8 mouse cellular contexts compared by ENCODE assay signal in the genomic region with DNA sequence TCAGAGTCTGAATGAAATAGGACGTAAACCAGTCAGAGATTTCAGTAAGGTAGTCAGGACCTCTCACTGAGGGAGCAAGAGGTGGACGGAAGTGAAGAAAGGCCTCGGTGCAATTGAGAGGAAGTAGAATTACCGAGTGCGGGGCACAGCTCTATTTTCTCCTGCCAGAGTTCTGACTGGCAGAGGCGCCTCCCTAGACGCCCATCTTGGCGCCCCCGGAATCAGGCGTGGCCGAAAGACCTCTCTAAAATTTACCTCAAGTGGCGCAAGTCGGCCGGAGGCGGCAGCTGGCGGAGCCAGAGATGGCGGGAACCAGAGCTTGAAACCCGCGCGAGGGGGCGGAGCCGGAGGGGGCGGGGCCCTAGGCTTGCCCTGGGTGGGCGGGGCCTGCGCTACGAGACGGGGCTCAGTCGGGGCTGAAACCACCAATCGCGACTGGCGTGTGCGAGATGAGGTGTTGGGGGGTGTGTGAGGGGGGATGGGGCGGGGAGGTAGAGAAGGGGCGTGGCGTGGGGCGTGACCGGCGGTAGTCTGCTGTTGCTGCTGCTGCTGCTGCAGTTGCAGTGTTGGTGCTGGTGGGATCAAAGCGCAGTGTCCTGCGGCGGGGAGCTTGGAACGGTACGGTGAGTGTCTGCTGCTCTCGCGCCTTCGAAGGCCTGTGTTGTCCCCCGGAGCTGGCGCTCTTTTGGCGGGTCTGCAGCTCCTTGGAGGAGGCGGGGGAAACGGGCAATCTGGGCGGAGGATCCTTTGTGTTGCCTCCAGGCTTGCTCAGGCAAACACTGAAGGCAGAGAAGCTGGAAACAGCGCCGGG. TPM values are rescaled to one million over a fixed set of nuclear protein-coding genes. Genes with fewer than 3 reads are reported as not detected.
A peak's percentile ranks its signal among the peaks of the same experiment; 100 is the strongest.
DNase-seq lines count a peak whose midpoint lies in the region; ATAC-seq lines count a peak whose summit lies in the region.

Gene Primpol (minus strand): TSS at position 334 of the 811 bp plus-strand sequence.
Gene Casp3 (plus strand): TSS at position 413 of the 811 bp plus-strand sequence.

- peak within 1 kb of the TSS; percentile 77 for H3K4me3 ChIP-seq in intestine, embryonic 14.5 days (ENCODE audit: low read depth, low read length)

- no peaks in the 10 kb centered on the region for H3K27me3 ChIP-seq in intestine, embryonic 14.5 days (replicated peaks; ENCODE audit: control insufficient read depth, insufficient read depth, low read length)

- no peaks in the 10 kb centered on the region for H3K9me3 ChIP-seq in intestine, embryonic 14.5 days (ENCODE audit: control insufficient read depth, low read length)

- H3K4me1 ChIP-seq in intestine, embryonic 14.5 days (replicated peaks; ENCODE audit: control insufficient read depth, insufficient read depth, low read length), result peaks cover 13% of the 10 kb centered on the region; the same call in 1 of the 2 replicates

- no peaks in the 10 kb centered on the region for H3K36me3 ChIP-seq in intestine, embryonic 14.5 days (ENCODE audit: control insufficient read depth, insufficient read depth, low read length)

- peak within 1 kb of the TSS; percentile 88 for H3K27ac ChIP-seq in intestine, embryonic 14.5 days (ENCODE audit: low read depth)

- ATAC-seq in intestine, embryonic 14.5 days (replicated peaks; ENCODE audit: low FRiP score, low TSS enrichment, low read depth), result peak; percentile 98

- H3K4me2 ChIP-seq in intestine, embryonic 14.5 days (ENCODE audit: low read length), result peak within 1 kb of the TSS; percentile 99

- peak within 1 kb of the TSS; percentile 78 for H3K9ac ChIP-seq in intestine, embryonic 14.5 days (ENCODE audit: low read length)

- under 1% methylated on average over 53 of the region's 54 CpGs for WGBS in intestine, embryonic 14.5 days

- intact Hi-C loops in gastrocnemius, postnatal 14 days (cut with DNase I; ENCODE audit: low total_unique reads), result no loop called here
- intact Hi-C loops in left cerebral cortex, postnatal 14 days (cut with DNase I), result no loop called here

- DNase-seq in adrenal gland, adult (ENCODE audit: inconsistent age in 2 of 2, low spot score in 1 of 2), result peak; percentile 97 to 100
- DNase-seq in embryo, embryonic 10.5 days (ENCODE audit: low spot score), result peak; percentile 98
- peak; percentile 97 for DNase-seq in gastrocnemius, postnatal 14 days
- DNase-seq in intestine, embryonic 14.5 days (ENCODE audit: low spot score), result peak; percentile 99
- DNase-seq in left cerebral cortex, postnatal 14 days (ENCODE audit: low spot score in 2 of 2), result peak; percentile 92 to 94
- peak; percentile 97 for DNase-seq in mesoderm, embryonic 11.5 days (ENCODE audit: low read depth, low spot score)
- DNase-seq in right cerebral cortex, postnatal 36 days (ENCODE audit: low spot score in 2 of 2), result peak; percentile 88 to 90
- DNase-seq in yolk sac, embryonic 10.5 days (ENCODE audit: low spot score), result peak; percentile 98

RNA-seq across cellular contexts. Expression of gene Primpol, which starts in this region (rescaled TPM):
- total RNA-seq in gastrocnemius, postnatal 14 days (2021), result 1 to 10 TPM; 2.7 to 2.8 TPM
- 16.0 and 19.1 TPM in 2 replicates for polyA plus RNA-seq in intestine, embryonic 14.5 days (2014; fragmentation: Nextera tagmentation; extraction: Ambion mirVana)
- 1 to 10 TPM; 3.2 to 3.8 TPM for total RNA-seq in left cerebral cortex, postnatal 14 days (2021)

RNA-seq across cellular contexts. Expression of gene Casp3, which starts in this region (rescaled TPM):
- 1 to 10 TPM; 5.5 to 9.8 TPM for total RNA-seq in gastrocnemius, postnatal 14 days (2021)
- polyA plus RNA-seq in intestine, embryonic 14.5 days (2014; fragmentation: Nextera tagmentation; extraction: Ambion mirVana), result 57.1 and 63.7 TPM in 2 replicates
- total RNA-seq in left cerebral cortex, postnatal 14 days (2021), result 10 to 100 TPM; 28.7 to 29.7 TPM

Comparison
In these comparisons a context has a peak if more than half of its experiments do, and no peak if none do; other contexts are left out.
1. Peak in every context shown above with its lines: DNase-seq, ATAC-seq, H3K4me3 ChIP-seq and H3K27ac ChIP-seq.